Mouse (Mus musculus) c-Kit-positive CD71-positive TER-119-positive erythroid progenitor cells, embryonic 14.5 days (primary cell): ENCODE data around the gene Marcksl1.
A peak's percentile ranks its signal among the peaks of the same experiment; 100 is the strongest.

ENCODE experiments used
- DNase-seq: peaks from one replicate; pipeline ENCODE4 v3.0.0-alpha.2; 2013; ENCODE audit warnings: low spot score

Marcksl1 gene

GRCm38 (mm10) chr4:129513086-129513767, at the start of gene Marcksl1:
Marcksl1 (plus strand) TSS chr4:129513581.
- peak; percentile 68 for DNase-seq

- DNase-seq = peak; percentile 56
Measured at GRCm38 (mm10) chr4:129464286-129464815, 49.0 kb upstream of the Marcksl1 start.

- no peak for DNase-seq
Measured at GRCm38 (mm10) chr4:129476047-129476446, 37.3 kb upstream of the Marcksl1 start.

- DNase-seq = no peak
Measured at GRCm38 (mm10) chr4:129479863-129480262, 33.5 kb upstream of the Marcksl1 start.

GRCm38 (mm10) chr4:129481090-129481489, 32.3 kb upstream of the Marcksl1 start:
- no peak for DNase-seq

GRCm38 (mm10) chr4:129490972-129491880, 22.2 kb upstream of the Marcksl1 start, which contains the start of the genes Tssk3 and Fam229a:
Tssk3 (minus strand) TSS chr4:129491022.
Fam229a (plus strand) TSS chr4:129491190.
- no peak for DNase-seq

- DNase-seq = no peak
Measured at GRCm38 (mm10) chr4:129494681-129495080, 18.7 kb upstream of the Marcksl1 start.

GRCm38 (mm10) chr4:129495672-129496562, 17.5 kb upstream of the Marcksl1 start:
- no peak for DNase-seq

- DNase-seq = no peak
Measured at GRCm38 (mm10) chr4:129496631-129497030, 16.8 kb upstream of the Marcksl1 start.

GRCm38 (mm10) chr4:129498941-129499340, 14.4 kb upstream of the Marcksl1 start:
- DNase-seq = no peak

- no peak for DNase-seq
Measured at GRCm38 (mm10) chr4:129500017-129500416, 13.4 kb upstream of the Marcksl1 start.

- DNase-seq = peak; percentile 39
Measured at GRCm38 (mm10) chr4:129500607-129501566, 12.5 kb upstream of the Marcksl1 start.

GRCm38 (mm10) chr4:129502327-129502888, 11.0 kb upstream of the Marcksl1 start:
- DNase-seq = no peak

- no peak for DNase-seq
Measured at GRCm38 (mm10) chr4:129502901-129503444, 10.4 kb upstream of the Marcksl1 start.

- DNase-seq = no peak
Measured at GRCm38 (mm10) chr4:129505511-129505910, 7.9 kb upstream of the Marcksl1 start.

GRCm38 (mm10) chr4:129507434-129508236, 5.7 kb upstream of the Marcksl1 start:
- no peak for DNase-seq

GRCm38 (mm10) chr4:129508237-129508515, 5.2 kb upstream of the Marcksl1 start:
- DNase-seq = no peak

- DNase-seq = no peak
Measured at GRCm38 (mm10) chr4:129508834-129509600, 4.4 kb upstream of the Marcksl1 start.
